Comparison of ENCODE assay signal across 19 mouse cellular contexts in the genomic region with DNA sequence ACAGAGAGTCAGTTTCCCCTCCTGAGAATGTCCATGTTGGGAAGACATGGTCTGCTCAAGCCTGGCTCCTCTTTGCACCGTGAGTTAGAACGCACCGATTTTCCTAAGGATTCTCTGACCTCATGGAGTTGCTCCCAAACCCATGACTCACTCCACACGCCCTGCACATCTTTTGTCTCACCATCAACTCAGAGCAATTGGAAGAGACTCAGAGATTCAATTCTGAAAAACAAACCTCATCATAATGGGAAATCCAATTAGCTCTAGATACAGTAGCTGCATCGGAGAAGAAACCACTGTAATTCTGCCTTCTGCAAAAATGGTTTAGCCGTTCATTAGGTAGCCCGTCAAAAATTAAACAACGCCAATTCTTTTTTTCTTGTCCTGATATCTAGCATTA.
"Had no signal": no experiment of that assay in that cellular context is flagged by ENCODE, and none has a peak within 500 bp of the region (broad histone marks: within the 10 kb centered on the region; RNA-seq: fewer than 3 reads in every experiment).

No protein-coding gene starts in this region.

- H3K4me3 ChIP-seq: lung, embryonic 15.5 days; megakaryocyte, embryonic 14.5 days; midbrain, embryonic 13.5 days; midbrain, embryonic 15.5 days; neural tube, embryonic 12.5 days had no signal

- H3K36me3 ChIP-seq: lung, embryonic 15.5 days; midbrain, embryonic 13.5 days; midbrain, embryonic 15.5 days; neural tube, embryonic 12.5 days had no signal

- H3K27ac ChIP-seq: lung, embryonic 15.5 days; macrophage; midbrain, embryonic 13.5 days; midbrain, embryonic 15.5 days; neural tube, embryonic 12.5 days had no signal

- ATAC-seq: lung, postnatal 0 days; midbrain, embryonic 13.5 days; midbrain, embryonic 15.5 days had no signal

- H3K4me2 ChIP-seq: lung, embryonic 15.5 days; midbrain, embryonic 11.5 days; midbrain, embryonic 13.5 days; midbrain, embryonic 15.5 days; neural tube, embryonic 12.5 days had no signal

- H3K9ac ChIP-seq: lung, embryonic 15.5 days; midbrain, embryonic 13.5 days; midbrain, embryonic 15.5 days; neural tube, embryonic 12.5 days had no signal

- H3K27me3 ChIP-seq: lung, embryonic 15.5 days; midbrain, embryonic 13.5 days; midbrain, embryonic 15.5 days; neural tube, embryonic 12.5 days had no signal

- H3K9me3 ChIP-seq: lung, embryonic 15.5 days; megakaryocyte, embryonic 14.5 days; midbrain, embryonic 13.5 days; midbrain, embryonic 15.5 days; neural tube, embryonic 12.5 days had no signal

- H3K4me1 ChIP-seq: lung, embryonic 15.5 days; midbrain, embryonic 15.5 days; neural tube, embryonic 12.5 days had no signal

- DNase-seq: lung, adult 2 months; lung, postnatal 14 days; lung, postnatal 36 days; retina, postnatal 1 day; right cerebral cortex, adult 18-20 months; right cerebral cortex, postnatal 25 days; right cerebral cortex, postnatal 4 days; spleen, adult 18-20 months; thymus, adult 18-20 months; thymus, postnatal 14 days; thymus, postnatal 36 days had no signal
